Mouse (Mus musculus): ENCODE data around the gene Cypt12. TPM values are rescaled to one million over a fixed set of nuclear protein-coding genes. Genes with fewer than 3 reads are reported as not detected.

The Cypt12 gene
- not detected in 2 replicates for polyA plus RNA-seq (2015; fragmentation: Nextera tagmentation; extraction: Ambion mirVana)

DNA sequence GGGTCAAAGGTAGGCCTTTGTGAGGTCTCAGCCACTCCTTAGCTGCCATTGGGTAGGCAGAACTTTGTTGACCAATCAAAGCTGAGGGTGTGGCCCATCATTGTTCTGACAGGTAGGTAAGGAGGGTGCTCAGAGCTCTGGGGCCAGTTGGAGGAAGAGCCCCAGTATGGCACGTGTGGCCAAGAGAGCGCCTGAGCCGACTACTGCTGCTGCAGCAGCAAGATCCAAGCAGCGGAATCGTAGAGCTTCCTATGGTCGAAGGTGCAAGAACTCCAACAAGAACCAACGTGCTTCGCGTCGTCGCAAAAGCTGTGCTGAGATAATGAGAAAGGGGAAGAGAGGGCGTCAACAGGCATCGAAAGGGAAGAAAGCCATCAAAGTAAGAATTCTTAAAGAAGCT lies at the start of gene Cypt12:
Cypt12 (plus strand) TSS at position 112 of the 400 bp plus-strand sequence.

Data from neural tube, postnatal 0 days (tissue).